Mouse (Mus musculus) erythroid progenitor cell, adult 5-6 weeks (primary cell): ENCODE results near the gene Nsd1. TPM values are rescaled to one million over a fixed set of nuclear protein-coding genes. Genes with fewer than 3 reads are reported as not detected.
A peak's percentile ranks its signal among the peaks of the same experiment; 100 is the strongest.
"Not testable (repeated sequence)": the region's sequence is repeated elsewhere in the genome, so short reads cannot be mapped to it uniquely, and the experiment has no call there.

ENCODE experiments used
- ATAC-seq: replicated peaks from 2 replicates; pipeline ENCODE4 v1.8.0; 2016; ENCODE audit warnings: moderate number of reproducible peaks, mild to moderate bottlenecking, moderate TSS enrichment, inconsistent platforms; ENCODE audit not compliant: poor library complexity, low FRiP score, severe bottlenecking
- total RNA-seq, 2 experiments: library from RNA; stranded (forward) in 1 of 2; stranded (reverse) in 1 of 2; fragments of 150-400 nt in 1 of 2; fragments of 186-747, 209-891 nt in 1 of 2; gene quantifications; 2 replicates each; pipeline versions ENCODE4 v1.2.3 to v1.2.4; 2015 to 2017; ENCODE audit warnings: low replicate concordance in 2 of 2

Gene Nsd1
- total RNA-seq (2015; ENCODE audit: low replicate concordance) (36.9 and 38.2 TPM in 2 replicates), total RNA-seq (2017; ENCODE audit: low replicate concordance) (50.6 and 85.7 TPM in 2 replicates)

DNA sequence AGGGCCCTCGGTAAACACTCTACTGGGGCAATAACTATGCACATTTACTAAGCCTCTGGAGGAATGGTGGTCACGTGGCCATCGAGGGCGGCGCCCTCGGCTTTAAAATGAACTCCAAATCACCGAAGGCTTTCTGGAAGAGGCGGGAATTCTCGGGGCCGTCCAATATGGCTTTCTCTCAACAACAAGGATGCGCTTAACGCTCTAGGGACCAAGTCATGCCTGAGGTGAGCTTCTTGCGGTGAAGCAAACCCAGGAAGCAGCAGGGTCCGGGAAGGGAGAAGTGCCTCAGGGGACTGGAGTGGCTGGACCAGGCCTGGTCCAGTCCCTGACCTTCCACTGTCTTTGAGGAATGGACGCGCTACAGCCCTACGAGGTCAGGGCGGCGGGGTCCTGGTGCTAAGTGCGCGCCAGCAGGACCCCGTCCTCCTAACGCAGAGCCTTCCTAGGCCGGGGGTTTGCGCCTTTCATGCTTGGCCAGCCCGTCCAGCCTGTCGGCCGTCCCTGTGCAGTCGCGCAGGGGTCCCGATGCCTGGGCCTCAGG, at the start of gene Nsd1:
TSS of gene Nsd1 (plus strand) at position 134 of the 544 bp plus-strand sequence.
- ATAC-seq = no peak

DNA sequence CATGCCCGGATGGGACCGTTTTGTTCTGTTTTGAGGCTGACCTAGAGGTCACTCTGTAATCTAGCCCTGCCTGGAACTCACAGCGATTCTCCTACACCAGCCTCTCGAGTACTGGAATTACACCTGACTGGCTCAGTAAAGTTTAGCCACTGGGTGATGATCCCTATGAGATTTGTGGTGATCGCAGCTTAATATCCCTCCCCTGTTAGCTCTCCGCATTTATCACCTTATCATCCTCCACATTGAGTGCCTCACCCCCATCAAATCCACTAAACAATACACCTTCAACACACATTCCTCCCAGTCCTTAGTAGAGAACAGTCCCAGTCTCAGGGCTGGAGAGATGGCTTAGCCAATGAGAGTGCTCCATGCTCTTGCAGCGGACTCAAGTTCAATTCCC, 47.2 kb upstream of the Nsd1 start:
- no peak for ATAC-seq

GRCm38 (mm10) chr13:55163553-55163952, 46.0 kb upstream of the Nsd1 start:
- ATAC-seq = no peak

- ATAC-seq = no peak
These were observed 43.7 kb upstream of the Nsd1 start for GRCm38 (mm10) chr13:55165831-55166339.

DNA sequence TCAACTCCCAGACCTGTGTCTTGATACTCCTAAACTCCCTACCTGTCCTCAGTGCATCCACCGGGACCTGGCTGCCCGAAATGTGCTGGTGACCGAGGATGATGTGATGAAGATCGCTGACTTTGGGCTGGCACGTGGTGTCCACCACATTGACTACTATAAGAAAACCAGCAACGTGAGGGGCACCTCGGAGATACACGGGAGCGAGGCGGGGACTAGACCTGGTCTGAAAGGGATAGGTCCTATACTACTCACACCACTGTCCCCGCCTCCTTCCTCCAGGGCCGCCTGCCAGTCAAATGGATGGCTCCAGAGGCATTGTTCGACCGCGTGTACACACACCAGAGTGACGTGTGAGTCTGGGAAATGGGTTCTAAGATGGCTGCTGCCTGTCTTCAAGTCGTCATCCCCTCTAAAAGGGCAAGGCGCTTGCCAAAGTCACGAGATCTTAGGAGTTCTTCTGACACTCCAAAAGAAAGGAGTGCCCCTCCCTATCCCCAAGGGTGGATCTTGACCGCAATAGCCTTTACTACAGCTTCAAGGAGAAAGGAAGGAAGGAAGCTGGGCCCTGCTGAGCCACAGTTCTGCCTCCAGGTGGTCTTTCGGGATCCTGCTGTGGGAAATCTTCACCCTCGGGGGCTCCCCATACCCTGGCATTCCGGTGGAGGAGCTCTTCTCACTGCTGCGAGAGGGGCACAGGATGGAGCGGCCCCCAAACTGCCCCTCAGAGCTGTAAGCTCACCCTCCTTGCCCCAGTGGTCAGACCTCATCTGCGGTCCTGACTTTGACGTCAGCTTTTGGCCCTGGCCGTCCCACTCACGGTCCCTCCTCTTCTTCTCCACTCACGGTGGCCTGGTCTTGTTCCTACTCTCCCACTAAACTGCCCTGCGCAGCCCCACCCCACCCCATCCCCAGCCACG, 42.5 kb upstream of the Nsd1 start:
- no peak for ATAC-seq

DNA sequence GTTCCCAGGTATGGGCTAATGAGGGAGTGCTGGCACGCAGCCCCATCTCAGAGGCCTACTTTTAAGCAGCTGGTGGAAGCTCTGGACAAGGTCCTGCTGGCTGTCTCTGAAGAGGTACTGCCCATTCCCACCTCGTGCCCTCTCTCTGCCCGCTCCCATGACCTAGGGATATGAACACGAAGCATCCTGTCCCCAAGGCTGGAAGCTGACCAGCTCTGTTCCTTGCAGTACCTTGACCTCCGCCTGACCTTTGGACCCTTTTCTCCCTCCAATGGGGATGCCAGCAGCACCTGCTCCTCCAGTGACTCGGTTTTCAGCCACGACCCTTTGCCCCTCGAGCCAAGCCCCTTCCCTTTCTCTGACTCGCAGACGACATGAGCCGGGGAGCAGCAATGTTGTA, 41.8 kb upstream of the Nsd1 start:
- ATAC-seq = no peak

GRCm38 (mm10) chr13:55168255-55168654, 41.3 kb upstream of the Nsd1 start:
- no peak for ATAC-seq

- ATAC-seq = no peak
These were observed 40.6 kb upstream of the Nsd1 start for GRCm38 (mm10) chr13:55168958-55169369.

DNA sequence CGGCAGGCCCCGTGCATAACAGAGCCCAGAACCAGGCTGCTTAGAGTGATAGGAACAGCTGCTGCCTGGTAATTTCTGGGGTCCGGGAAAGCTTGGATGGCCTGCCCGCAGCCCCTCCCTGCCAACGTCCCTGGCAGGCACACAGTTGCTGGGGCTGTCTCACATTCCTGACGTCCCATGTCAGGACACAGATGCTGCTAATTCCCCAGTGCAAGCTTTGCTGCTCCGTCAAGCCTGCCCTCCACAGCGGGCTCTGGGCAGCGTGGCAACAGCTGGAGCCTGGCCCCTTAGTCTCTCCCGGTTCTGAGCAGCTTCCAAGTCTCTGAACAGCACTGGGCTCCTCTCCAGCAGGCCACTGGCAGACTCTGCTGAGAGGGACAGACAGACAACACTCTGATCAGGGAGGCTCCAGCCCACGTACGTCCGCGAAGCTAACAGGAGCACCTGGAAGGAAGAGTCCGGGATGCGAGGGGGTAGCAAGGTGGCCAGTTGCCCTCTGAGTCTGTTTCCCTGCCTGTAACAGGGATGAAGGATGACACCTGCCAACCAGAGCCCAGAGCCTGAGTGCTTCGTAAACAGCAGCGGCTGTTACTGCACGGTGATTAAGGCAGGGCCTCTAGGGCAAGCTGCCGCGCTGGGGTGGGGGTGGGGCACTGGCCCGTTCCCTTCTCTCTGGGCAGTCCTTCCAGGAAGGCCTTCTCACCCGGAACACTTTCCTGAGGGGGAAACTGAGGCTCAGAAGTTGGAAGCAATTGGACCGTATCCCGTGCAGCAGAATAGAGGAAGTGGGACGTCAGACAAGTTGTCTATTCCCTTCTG, 37.9 kb upstream of the Nsd1 start:
- no peak for ATAC-seq

DNA sequence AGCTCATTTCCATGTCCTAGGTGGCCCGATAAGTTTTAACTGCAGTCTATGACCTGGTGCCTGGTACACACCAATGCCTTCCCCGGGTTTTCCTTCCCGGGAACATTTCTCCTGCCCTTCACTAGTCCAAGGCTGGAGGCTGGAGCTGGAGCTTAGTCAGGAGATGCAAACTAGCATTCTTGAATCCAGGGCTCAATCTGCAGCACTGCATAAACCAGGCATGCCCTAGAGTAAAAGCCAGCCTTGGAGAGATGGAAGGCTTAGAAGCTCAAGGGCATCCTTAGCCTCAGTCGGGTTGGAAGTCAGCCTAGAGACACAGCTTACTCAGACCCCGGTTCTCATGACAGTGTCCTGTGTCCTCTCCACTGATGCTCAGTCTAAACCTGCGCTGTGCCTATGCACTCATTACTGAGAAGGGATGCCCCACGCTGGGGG, 37.2 kb upstream of the Nsd1 start:
- ATAC-seq = no peak

GRCm38 (mm10) chr13:55174347-55174746, 35.2 kb upstream of the Nsd1 start:
- ATAC-seq = no peak

GRCm38 (mm10) chr13:55176265-55176664, 33.3 kb upstream of the Nsd1 start:
- no peak for ATAC-seq

DNA sequence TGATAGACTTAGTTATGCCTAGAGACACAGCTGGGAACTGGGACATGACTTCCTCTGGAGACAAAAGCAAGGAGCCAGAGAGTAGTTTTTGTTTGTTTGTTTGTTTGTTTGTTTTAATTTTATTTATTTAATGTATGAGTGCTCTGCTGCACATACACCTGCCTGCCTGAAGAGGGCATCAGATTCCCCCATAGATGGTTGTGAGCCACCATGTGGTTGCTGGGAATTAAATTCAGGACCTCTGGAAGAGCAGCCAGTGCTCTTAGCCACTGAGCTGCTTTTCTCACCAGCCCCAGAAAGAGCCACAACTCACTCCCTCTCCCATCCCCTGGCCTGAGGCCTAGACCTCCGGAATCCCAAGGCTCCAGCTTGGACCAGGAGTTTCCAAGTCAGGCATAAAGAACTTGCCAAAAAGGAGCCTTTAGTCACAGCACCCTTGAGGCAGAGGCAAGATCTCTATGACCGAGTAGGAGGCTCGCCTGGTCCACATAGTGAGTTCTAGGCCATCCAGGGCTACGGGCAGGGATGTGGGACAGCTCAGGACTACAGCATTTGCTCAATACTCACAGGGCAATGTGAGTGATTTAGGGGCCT, 31.6 kb upstream of the Nsd1 start:
- ATAC-seq = no peak

GRCm38 (mm10) chr13:55178556-55178955, 31.0 kb upstream of the Nsd1 start:
- peak; percentile 51; the same call in 1 of the 2 replicates for ATAC-seq

DNA sequence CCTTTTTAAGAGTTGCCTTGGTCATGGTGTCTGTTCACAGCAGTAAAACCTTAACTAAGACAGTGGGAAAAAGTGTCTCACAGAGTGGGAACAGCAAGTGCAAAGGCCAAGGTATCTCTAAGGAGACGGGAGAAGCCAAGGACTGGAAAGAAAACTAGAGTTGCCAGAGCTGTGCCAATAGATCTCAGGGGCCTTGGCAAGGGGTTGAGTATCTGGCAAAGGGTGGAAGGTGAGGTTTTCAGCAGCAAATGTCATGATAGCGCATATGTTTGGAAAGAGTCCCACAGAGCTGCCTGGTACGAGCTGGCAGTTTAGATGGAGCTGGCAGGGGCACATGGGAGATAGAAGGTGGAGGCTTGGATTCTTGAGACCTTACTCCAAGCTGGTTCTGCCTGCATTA, 30.0 kb upstream of the Nsd1 start:
- ATAC-seq = no peak

DNA sequence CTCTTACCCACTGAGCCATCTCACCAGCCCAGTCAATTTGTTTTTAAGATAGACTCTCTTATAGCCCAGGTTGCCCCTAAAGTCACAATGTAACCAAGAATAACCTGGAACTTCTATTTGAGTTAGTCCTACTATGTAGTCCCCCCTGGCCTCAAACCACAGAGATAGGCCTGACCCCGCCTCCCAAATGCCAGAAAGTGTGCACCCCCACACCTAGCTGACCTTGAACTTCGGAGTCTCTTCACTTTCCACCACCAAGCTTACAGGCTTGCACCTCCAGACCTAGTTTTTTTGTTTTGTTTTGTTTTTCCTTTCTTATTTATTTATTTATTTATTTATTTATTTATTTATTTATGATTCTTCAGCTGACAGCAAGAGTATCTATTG, 27.8 kb upstream of the Nsd1 start:
- ATAC-seq = no peak

DNA sequence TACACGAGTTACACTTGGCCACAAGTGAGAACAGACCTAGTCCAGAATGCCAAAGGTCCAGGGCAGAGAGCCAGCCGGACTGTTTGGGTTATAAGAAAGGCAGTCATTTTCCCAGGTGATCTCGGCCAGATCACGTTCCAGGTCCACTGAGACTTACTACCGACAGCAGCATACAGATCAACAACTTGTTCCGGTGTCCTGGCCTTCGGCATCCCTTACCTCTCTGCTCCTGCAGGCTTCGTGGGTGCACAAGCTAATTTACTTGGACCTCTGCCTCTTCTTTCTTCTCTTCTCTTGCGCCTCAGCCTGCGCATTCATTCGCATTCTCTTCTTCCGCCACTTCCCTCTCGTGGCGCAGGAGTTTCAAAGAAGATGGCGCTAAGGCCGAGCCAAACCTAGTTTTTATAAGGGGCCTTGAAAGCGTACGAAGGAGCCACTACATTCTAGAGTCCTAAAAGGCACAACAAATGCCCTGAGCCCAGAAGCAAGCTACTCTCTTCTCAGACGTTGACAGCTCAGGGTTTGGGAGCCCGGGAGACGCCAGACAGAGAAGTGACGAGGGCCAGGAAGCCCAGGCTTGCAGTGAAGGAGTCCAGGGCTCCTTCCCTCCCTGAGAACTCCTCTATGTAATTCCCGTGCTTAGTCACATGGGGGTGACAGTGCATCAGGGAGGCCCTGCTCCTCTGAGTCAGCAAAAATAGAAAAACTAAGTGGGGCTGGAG, 27.2 kb upstream of the Nsd1 start:
- ATAC-seq = peak; percentile 98

DNA sequence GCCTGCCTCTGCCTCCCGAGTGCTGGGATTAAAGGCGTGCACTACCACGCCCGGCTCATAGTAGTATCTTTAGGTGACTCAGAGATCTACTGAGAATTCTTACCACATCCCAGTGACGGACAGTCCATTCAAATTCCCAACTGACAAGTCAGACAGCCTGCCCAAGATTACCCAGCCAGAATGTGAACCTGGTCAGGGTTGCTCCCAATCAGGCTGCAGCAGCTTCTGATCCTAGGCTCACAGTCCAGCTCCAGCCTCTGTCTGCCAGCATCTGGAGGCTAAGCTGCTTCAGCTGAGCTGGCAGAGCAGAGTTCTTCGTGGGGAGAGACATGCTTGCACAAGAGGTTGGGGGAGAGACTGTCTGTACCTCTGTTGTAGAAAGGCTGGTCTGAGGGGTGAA, 26.2 kb upstream of the Nsd1 start:
- ATAC-seq = no peak

DNA sequence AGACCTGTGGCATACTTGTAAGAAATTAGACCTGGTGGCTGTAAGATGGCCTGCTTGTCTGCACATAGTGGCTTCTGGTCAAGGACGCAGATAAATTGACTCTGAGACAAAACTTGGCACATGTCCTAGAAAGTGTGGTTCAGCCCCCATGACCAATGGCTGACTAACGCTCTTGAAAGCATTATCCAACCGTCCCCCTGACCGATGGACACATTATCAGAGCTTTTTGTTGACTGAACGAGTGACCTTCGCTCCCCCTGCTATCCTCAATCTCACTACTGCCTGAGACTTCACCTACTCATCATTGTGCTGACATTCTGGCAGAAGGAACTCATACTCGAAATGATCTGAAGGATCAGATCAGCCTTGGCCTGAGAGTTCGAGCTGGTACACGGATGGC, 22.5 kb upstream of the Nsd1 start:
- not testable (repeated sequence) for ATAC-seq
